Mouse (Mus musculus) E14TG2a.4 (cell line): ENCODE measurements around the gene Eid3.

Experiments
- CTCF ChIP-seq: conservative IDR thresholded peaks from 2 replicates; pipeline ENCODE4 v1.5.1; 2014; ENCODE audit warnings: low read length
- NANOG ChIP-seq: IDR thresholded peaks from 2 replicates; pipeline ENCODE4 v1.6.1; 2014; ENCODE audit warnings: borderline replicate concordance, low read length, mixed read lengths
- POU5F1 ChIP-seq: IDR thresholded peaks from 2 replicates; pipeline ENCODE4 v1.6.1; 2014; ENCODE audit warnings: low read length, borderline replicate concordance

DNA sequence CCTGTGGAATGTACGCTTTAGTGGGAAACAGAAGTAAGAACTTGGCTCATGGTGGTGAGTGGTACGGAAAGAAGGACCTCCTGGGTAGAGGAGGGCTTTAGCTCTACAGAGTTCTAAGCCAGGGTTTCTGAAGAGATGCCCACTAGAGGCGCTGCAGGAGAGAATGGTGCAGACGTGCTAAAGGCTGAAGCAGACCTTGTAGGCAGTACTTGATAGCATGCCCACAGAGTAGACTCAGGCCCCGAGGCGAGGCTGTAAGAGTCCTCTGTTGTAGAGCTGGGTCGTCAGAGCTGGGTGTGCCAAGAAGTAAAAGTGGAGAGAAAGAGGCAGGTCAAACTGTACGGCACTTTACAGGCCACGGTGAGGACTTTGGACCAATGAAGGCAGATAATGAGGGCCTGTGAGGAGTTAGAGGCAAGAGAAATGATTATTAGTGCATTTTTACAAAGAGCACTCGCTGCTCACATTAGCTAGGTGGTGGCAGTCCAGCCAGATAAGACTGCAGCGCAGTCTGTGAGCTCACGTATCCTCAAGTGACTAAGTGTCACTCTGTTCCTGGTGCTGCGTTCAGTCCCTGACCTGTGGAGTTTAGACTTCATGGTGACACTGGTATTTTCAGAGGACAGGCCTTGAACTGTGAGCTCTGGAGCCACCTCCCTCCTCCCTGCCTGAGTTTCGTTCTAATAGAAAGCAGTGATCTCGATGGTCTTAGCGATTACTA is 9.8 kb downstream of the Eid3 start:
- peak; percentile 23 for TF ChIP-seq CTCF
- no peak for TF ChIP-seq POU5F1
- no peak for TF ChIP-seq NANOG
